8 mouse cellular contexts compared by ENCODE assay signal in the genomic region with DNA sequence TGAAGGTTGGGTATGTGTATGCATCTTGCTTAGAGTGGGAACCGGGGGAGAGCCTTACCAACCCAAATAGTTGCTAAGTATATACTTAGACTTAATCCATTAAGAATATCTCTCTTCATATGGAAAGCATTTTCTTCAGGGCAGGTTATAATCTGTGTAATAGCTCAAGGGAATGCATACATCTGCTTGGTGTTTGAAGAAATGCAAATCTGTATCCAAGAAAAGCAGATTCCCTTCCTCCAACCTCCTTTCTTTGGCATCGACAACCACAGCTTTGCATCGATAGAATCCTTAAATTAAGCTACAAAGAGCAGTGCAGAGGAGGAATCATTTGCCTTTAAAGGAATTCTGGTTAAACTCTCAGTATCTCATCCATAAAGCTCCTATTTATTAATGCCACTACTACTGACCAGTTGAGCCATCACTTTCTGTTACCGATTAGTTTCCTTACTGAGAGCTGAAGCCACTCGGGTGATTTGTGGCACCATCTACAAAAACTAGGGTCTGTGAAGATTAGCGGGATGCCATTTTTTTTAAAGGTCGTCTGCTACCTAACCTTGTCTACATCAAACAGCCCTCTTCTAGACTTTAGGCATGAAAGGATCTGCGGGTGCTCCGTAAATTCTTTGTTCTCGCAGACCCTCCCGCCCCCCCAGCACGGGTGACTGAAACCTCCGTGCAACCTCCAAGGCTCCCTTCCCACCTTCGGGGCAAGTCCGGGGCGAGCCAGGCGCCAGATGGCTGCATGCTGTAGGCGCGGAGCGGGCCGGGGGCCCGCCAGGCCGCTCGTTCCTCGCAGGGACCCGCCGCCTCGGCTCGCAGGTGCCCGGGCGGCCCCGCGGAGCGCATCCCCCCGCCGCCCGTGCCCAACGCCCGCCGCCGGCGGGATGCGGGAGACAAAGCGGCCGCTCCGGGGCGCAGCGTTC. TPM values are rescaled to one million over a fixed set of nuclear protein-coding genes. Genes with fewer than 3 reads are reported as not detected.
A peak's percentile ranks its signal among the peaks of the same experiment; 100 is the strongest.
DNase-seq lines count a peak whose midpoint lies in the region; ATAC-seq and TF ChIP-seq lines count a peak whose summit lies in the region.

No protein-coding gene starts in this region.

- peak overlapping the region; percentile 91 for H3K9ac ChIP-seq in forebrain, postnatal 0 days

- H3K4me1 ChIP-seq in forebrain, postnatal 0 days (ENCODE audit: insufficient read depth) = peaks cover 18% of the 10 kb centered on the region

- no peaks in the 10 kb centered on the region for H3K9me3 ChIP-seq in forebrain, postnatal 0 days (ENCODE audit: low read length)

- peak; percentile 8 for ATAC-seq in forebrain, postnatal 0 days

- H3K4me3 ChIP-seq in forebrain, postnatal 0 days (ENCODE audit: low read depth, low read length) = peak overlapping the region; percentile 92

- H3K27ac ChIP-seq in forebrain, postnatal 0 days (ENCODE audit: low read depth, low read length) = peak overlapping the region; percentile 99

- peaks cover 6% of the 10 kb centered on the region; the same call in 1 of the 2 replicates for H3K36me3 ChIP-seq in forebrain, postnatal 0 days (ENCODE audit: insufficient read depth)

- DNase-seq in ovary, postnatal 10 days (ENCODE audit: low spot score) = peak; percentile 21
- DNase-seq in ovary, adult 18-20 months (ENCODE audit: low spot score) = no peak
- DNase-seq in cerebellum, adult 11 months = peak; percentile 56
- DNase-seq in forebrain, postnatal 0 days = peak; percentile 70
- DNase-seq in kidney, adult 9 months = peak; percentile 34
- DNase-seq in lung, postnatal 14 days = peak; percentile 29
- DNase-seq in spleen, postnatal 10 days (ENCODE audit: low spot score in 2 of 2) = peak; percentile 60 to 61
- DNase-seq in frontal cortex, postnatal 25 days (ENCODE audit: low spot score in 2 of 2) = no peak

- H3K4me2 ChIP-seq in forebrain, postnatal 0 days (ENCODE audit: low read depth) = peak overlapping the region; percentile 58

- TF ChIP-seq CTCF in forebrain, postnatal 0 days (IDR thresholded peaks at IDR 0.05; ENCODE audit: low read depth) = no peak

- 2% methylated on average over 31 of the region's 48 CpGs for WGBS in forebrain, postnatal 0 days

- no peaks in the 10 kb centered on the region for H3K27me3 ChIP-seq in forebrain, postnatal 0 days (ENCODE audit: insufficient read depth, low read length)

RNA-seq across cellular contexts. Expression of a gene that starts 0.9 kb away (rescaled TPM):
- 69.2 and 78.1 TPM in 2 replicates for total RNA-seq in forebrain, postnatal 0 days (2014; rRNA removed)
- 32.4 and 34.2 TPM in 2 replicates for polyA plus RNA-seq in forebrain, postnatal 0 days (2015; fragmentation: Nextera tagmentation; extraction: Ambion mirVana)

Comparison
In these comparisons a context has a peak if more than half of its experiments do, and no peak if none do; other contexts are left out.
1. DNase-seq: peak in ovary, postnatal 10 days (single experiment), cerebellum, adult 11 months (single experiment), forebrain, postnatal 0 days (single experiment), kidney, adult 9 months (single experiment), lung, postnatal 14 days (single experiment) and spleen, postnatal 10 days (2 of 2); none in ovary, adult 18-20 months (single experiment) and frontal cortex, postnatal 25 days (0 of 2).